ENCODE assay signal across 22 mouse cellular contexts in the genomic region with DNA sequence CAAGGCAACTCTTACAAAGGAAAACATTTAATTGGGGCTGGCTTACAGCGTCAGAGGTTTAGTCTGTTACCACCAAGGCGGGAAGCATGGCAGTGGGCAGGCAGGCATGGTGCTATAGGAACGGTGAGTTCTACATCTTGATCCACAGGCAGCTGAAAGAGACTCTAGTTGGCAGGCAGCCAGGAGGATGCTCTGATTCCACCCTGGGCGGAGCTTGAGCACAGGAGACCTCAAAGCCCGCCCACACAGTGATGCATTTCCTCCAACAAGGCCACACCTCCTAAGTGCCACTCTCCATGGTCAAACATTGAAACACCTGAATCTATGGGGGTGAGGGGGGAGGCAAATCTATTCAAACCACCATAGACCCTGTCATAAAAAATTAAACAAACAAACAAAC. TPM values are rescaled to one million over a fixed set of nuclear protein-coding genes. Genes with fewer than 3 reads are reported as not detected.
A peak's percentile ranks its signal among the peaks of the same experiment; 100 is the strongest.
DNase-seq lines count a peak whose midpoint lies in the region; ATAC-seq and TF ChIP-seq lines count a peak whose summit lies in the region.
"Had no signal": no experiment of that assay in that cellular context is flagged by ENCODE, and none has a peak within 500 bp of the region (broad histone marks: within the 10 kb centered on the region; RNA-seq: fewer than 3 reads in every experiment).

No protein-coding gene starts in this region.

- no peaks in the 10 kb centered on the region for H3K27me3 ChIP-seq in midbrain, embryonic 11.5 days (ENCODE audit: control insufficient read depth, insufficient read depth, low read length)
- no peaks in the 10 kb centered on the region for H3K27me3 ChIP-seq in midbrain, embryonic 16.5 days (ENCODE audit: control insufficient read depth, insufficient read depth, low read depth, low read length)
- 0 out of 2 replicates have a peak, but pooled peaks cover 8% of the 10 kb centered on the region for H3K27me3 ChIP-seq in embryonic facial prominence, embryonic 10.5 days (replicated peaks; ENCODE audit: low read depth, poor library complexity, severe bottlenecking)

- H3K4me2 ChIP-seq in midbrain, embryonic 11.5 days = no peak overlapping the region
- no peak overlapping the region for H3K4me2 ChIP-seq in midbrain, embryonic 16.5 days (ENCODE audit: low read length)
- H3K4me2 ChIP-seq: hindbrain, embryonic 14.5 days had no signal

- in situ Hi-C loops in ES-E14 (cut with MboI; ENCODE audit: low sequenced_read_pairs in 2 of 2, unreplicated experiment in 2 of 2) = no loop called here

- H3K4me1 ChIP-seq in midbrain, embryonic 11.5 days (ENCODE audit: control insufficient read depth, insufficient read depth, low read length) = no peaks in the 10 kb centered on the region
- H3K4me1 ChIP-seq in midbrain, embryonic 16.5 days (ENCODE audit: control insufficient read depth, insufficient read depth, low read length) = no peaks in the 10 kb centered on the region
- peaks cover 2 to 11% of the 10 kb centered on the region in 2 experiments; a peak in 2 of 4 replicates for H3K4me1 ChIP-seq in ES-E14 (ENCODE audit: control insufficient read depth in 2 of 2, insufficient read depth in 2 of 2, low read length in 2 of 2, poor library complexity in 1 of 2)
- H3K4me1 ChIP-seq in embryonic facial prominence, embryonic 10.5 days = peaks cover 8% of the 10 kb centered on the region; the same call in 1 of the 2 replicates
- H3K4me1 ChIP-seq: megakaryocyte, embryonic 14.5 days had no signal

- no peak for TF ChIP-seq CTCF in layer of hippocampus, adult 2 months (conservative IDR thresholded peaks at IDR 0.05)

- DNase-seq in CD4-positive, CD25-positive, alpha-beta regulatory T cell, adult 2 months (ENCODE audit: low read depth, low spot score) = peak; percentile 43
- peak; percentile 77 for DNase-seq in midbrain, embryonic 11.5 days (ENCODE audit: low spot score, missing footprints)
- DNase-seq in ES-E14 (ENCODE audit: low read depth, low spot score) = peak; percentile 79
- DNase-seq in embryonic facial prominence, embryonic 10.5 days (ENCODE audit: low spot score) = peak; percentile 23
- DNase-seq in yolk sac, embryonic 10.5 days (ENCODE audit: low spot score) = no peak
- no peak for DNase-seq in layer of hippocampus, adult 2 months (ENCODE audit: low spot score in 2 of 2)
- DNase-seq: cerebellum, adult 11-12 months; kidney, adult 11 months; kidney, postnatal 14 days; left cerebral cortex, postnatal 4 days; lung, adult 18-20 months; right cerebral cortex, postnatal 25 days had no signal

- H3K36me3 ChIP-seq in midbrain, embryonic 11.5 days (ENCODE audit: control insufficient read depth, insufficient read depth, low read length) = no peaks in the 10 kb centered on the region
- no peaks in the 10 kb centered on the region for H3K36me3 ChIP-seq in midbrain, embryonic 16.5 days (ENCODE audit: control insufficient read depth, insufficient read depth, low read length)
- no peaks in the 10 kb centered on the region for H3K36me3 ChIP-seq in ES-E14 (ENCODE audit: control insufficient read depth, insufficient read depth, low read length, poor library complexity, severe bottlenecking)
- no peaks in the 10 kb centered on the region for H3K36me3 ChIP-seq in embryonic facial prominence, embryonic 10.5 days (replicated peaks)

- no peak for ATAC-seq in CD4-positive, CD25-positive, alpha-beta regulatory T cell, adult 4 months
- ATAC-seq in midbrain, embryonic 11.5 days (ENCODE audit: low FRiP score) = no peak
- no peak for ATAC-seq in midbrain, embryonic 16.5 days

- no peaks in the 10 kb centered on the region for H3K9me3 ChIP-seq in midbrain, embryonic 11.5 days (ENCODE audit: control insufficient read depth, low read length)
- H3K9me3 ChIP-seq in midbrain, embryonic 16.5 days (replicated peaks; ENCODE audit: control insufficient read depth, low read length, poor library complexity, severe bottlenecking) = no peaks in the 10 kb centered on the region
- H3K9me3 ChIP-seq in ES-E14 (ENCODE audit: control insufficient read depth, insufficient read depth, low read depth, low read length) = no peaks in the 10 kb centered on the region
- H3K9me3 ChIP-seq in embryonic facial prominence, embryonic 10.5 days = no peaks in the 10 kb centered on the region
- H3K9me3 ChIP-seq: megakaryocyte, embryonic 14.5 days had no signal

- H3K9ac ChIP-seq in midbrain, embryonic 11.5 days (ENCODE audit: low read length) = no peak overlapping the region
- H3K9ac ChIP-seq in midbrain, embryonic 16.5 days (ENCODE audit: low read depth, low read length) = no peak overlapping the region
- H3K9ac ChIP-seq in ES-E14 (ENCODE audit: insufficient read depth, low read depth, low read length, poor library complexity, severe bottlenecking) = no peak overlapping the region
- H3K9ac ChIP-seq: hindbrain, embryonic 14.5 days had no signal

- WGBS in midbrain, embryonic 11.5 days = 83% methylated on average over 5 of the region's 5 CpGs
- 72% methylated on average over 5 of the region's 5 CpGs for WGBS in midbrain, embryonic 16.5 days
- 87% methylated on average over 5 of the region's 5 CpGs for WGBS in embryonic facial prominence, embryonic 10.5 days

- no peak overlapping the region for H3K27ac ChIP-seq in midbrain, embryonic 11.5 days (ENCODE audit: low read depth, low read length)
- H3K27ac ChIP-seq in midbrain, embryonic 16.5 days (ENCODE audit: low read length) = no peak overlapping the region
- no peak overlapping the region for H3K27ac ChIP-seq in ES-E14 (ENCODE audit: insufficient read depth, low read depth, low read length, poor library complexity, severe bottlenecking)
- no peak overlapping the region for H3K27ac ChIP-seq in embryonic facial prominence, embryonic 10.5 days (replicated peaks)
- no peak overlapping the region for H3K27ac ChIP-seq in layer of hippocampus, adult 2 months
- H3K27ac ChIP-seq: hindbrain, embryonic 14.5 days had no signal

- no peak overlapping the region for H3K4me3 ChIP-seq in midbrain, embryonic 11.5 days (ENCODE audit: low read depth, low read length)
- H3K4me3 ChIP-seq in midbrain, embryonic 16.5 days (ENCODE audit: low read depth, low read length) = no peak overlapping the region
- H3K4me3 ChIP-seq in ES-E14 (ENCODE audit: insufficient read depth in 1 of 2, low read depth in 1 of 2, low read length in 2 of 2, poor library complexity in 1 of 2, severe bottlenecking in 1 of 2) = peak overlapping the region in 1 of 2 experiments; percentile 18; a peak in 1 of 4 replicates
- H3K4me3 ChIP-seq in embryonic facial prominence, embryonic 10.5 days = no peak overlapping the region
- H3K4me3 ChIP-seq in layer of hippocampus, adult 2 months = no peak overlapping the region
- H3K4me3 ChIP-seq: megakaryocyte, embryonic 14.5 days; myocyte had no signal

TF ChIP-seq in ES-E14, 5 proteins besides CTCF, POLR2A, EP300 and RAD21:
- TF ChIP-seq HCFC1 (IDR thresholded peaks at IDR 0.05; ENCODE audit: borderline replicate concordance, insufficient read depth, low read length) = no peak
- TF ChIP-seq ZC3H11A (IDR thresholded peaks at IDR 0.05; ENCODE audit: borderline replicate concordance, low read depth, low read length) = no peak
- TF ChIP-seq ZNF384 (IDR thresholded peaks at IDR 0.05; ENCODE audit: low read depth, low read length) = no peak
- no peak for TF ChIP-seq MAFK (IDR thresholded peaks at IDR 0.05; ENCODE audit: insufficient read depth, low read depth, low read length)
- TF ChIP-seq CHD2 (IDR thresholded peaks at IDR 0.05; ENCODE audit: low read depth, low read length) = no peak
TF ChIP-seq in ES-E14: peak in this region for 0.

RNA-seq across cellular contexts. Expression of gene Prss45, which starts 1.4 kb away (rescaled TPM):
- polyA plus RNA-seq in CD4-positive, CD25-positive, alpha-beta regulatory T cell, adult 4 months (2017; shearing (Covaris generic)) = not detected
- polyA plus RNA-seq in midbrain, embryonic 11.5 days (2014; fragmentation: Nextera tagmentation; extraction: Ambion mirVana) = 0.14 TPM in 1 of 2 replicates, not detected in the other
- polyA plus RNA-seq in midbrain, embryonic 16.5 days (2015; fragmentation: Nextera tagmentation; extraction: Ambion mirVana) = 0.20 TPM in 1 of 2 replicates, not detected in the other
- total RNA-seq in ES-E14 (2012; rRNA removed) = 0.26 and 0.54 TPM in 2 replicates
- not detected in 2 replicates for polyA plus RNA-seq in embryonic facial prominence, embryonic 10.5 days (2016; fragmentation: Nextera tagmentation; extraction: Ambion mirVana)
- total RNA-seq in layer of hippocampus, adult 2 months (2021) = under 1 TPM in 1 of 2 experiments, not detected in 1; 0.51 TPM
- total RNA-seq: adrenal gland, postnatal 4 days; gastrocnemius, postnatal 4 days had no signal
- polyA plus RNA-seq: myocyte had no signal

RNA-seq across cellular contexts. Expression of gene Prss43, which starts 6.5 kb away (rescaled TPM):
- polyA plus RNA-seq in CD4-positive, CD25-positive, alpha-beta regulatory T cell, adult 4 months (2017; shearing (Covaris generic)) = not detected
- not detected in 2 replicates for polyA plus RNA-seq in midbrain, embryonic 11.5 days (2014; fragmentation: Nextera tagmentation; extraction: Ambion mirVana)
- not detected in 2 replicates for polyA plus RNA-seq in midbrain, embryonic 16.5 days (2015; fragmentation: Nextera tagmentation; extraction: Ambion mirVana)
- 0.09 TPM in 1 of 2 replicates, not detected in the other for total RNA-seq in ES-E14 (2012; rRNA removed)
- polyA plus RNA-seq in embryonic facial prominence, embryonic 10.5 days (2016; fragmentation: Nextera tagmentation; extraction: Ambion mirVana) = not detected in 2 replicates
- under 1 TPM; 0.15 to 0.25 TPM for total RNA-seq in layer of hippocampus, adult 2 months (2021)
- total RNA-seq: adrenal gland, postnatal 4 days; gastrocnemius, postnatal 4 days; left cerebral cortex, postnatal 4 days had no signal
- polyA plus RNA-seq: heart, embryonic 16.5 days; hindbrain, embryonic 14.5 days; myocyte had no signal

RNA-seq across cellular contexts. Expression of gene Prss46, which starts 11.3 kb away (rescaled TPM):
- polyA plus RNA-seq in CD4-positive, CD25-positive, alpha-beta regulatory T cell, adult 4 months (2017; shearing (Covaris generic)) = not detected
- polyA plus RNA-seq in midbrain, embryonic 11.5 days (2014; fragmentation: Nextera tagmentation; extraction: Ambion mirVana) = 0.11 TPM in 1 of 2 replicates, not detected in the other
- not detected in 2 replicates for polyA plus RNA-seq in midbrain, embryonic 16.5 days (2015; fragmentation: Nextera tagmentation; extraction: Ambion mirVana)
- 0.63 and 2.8 TPM in 2 replicates for total RNA-seq in ES-E14 (2012; rRNA removed)
- polyA plus RNA-seq in embryonic facial prominence, embryonic 10.5 days (2016; fragmentation: Nextera tagmentation; extraction: Ambion mirVana) = not detected in 2 replicates
- not detected for total RNA-seq in layer of hippocampus, adult 2 months (2021)
- total RNA-seq: adrenal gland, postnatal 4 days; gastrocnemius, postnatal 4 days; left cerebral cortex, postnatal 4 days had no signal
- polyA plus RNA-seq: cortical plate, adult 2 months; heart, embryonic 16.5 days; hindbrain, embryonic 14.5 days had no signal

RNA-seq across cellular contexts. Expression of gene Prss44, which starts 19.2 kb away (rescaled TPM):
- polyA plus RNA-seq in CD4-positive, CD25-positive, alpha-beta regulatory T cell, adult 4 months (2017; shearing (Covaris generic)) = not detected
- not detected in 2 replicates for polyA plus RNA-seq in midbrain, embryonic 11.5 days (2014; fragmentation: Nextera tagmentation; extraction: Ambion mirVana)
- polyA plus RNA-seq in midbrain, embryonic 16.5 days (2015; fragmentation: Nextera tagmentation; extraction: Ambion mirVana) = not detected in 2 replicates
- 1.5 and 2.2 TPM in 2 replicates for total RNA-seq in ES-E14 (2012; rRNA removed)
- not detected in 2 replicates for polyA plus RNA-seq in embryonic facial prominence, embryonic 10.5 days (2016; fragmentation: Nextera tagmentation; extraction: Ambion mirVana)
- not detected for total RNA-seq in layer of hippocampus, adult 2 months (2021)
- total RNA-seq: adrenal gland, postnatal 4 days; gastrocnemius, postnatal 4 days; layer of hippocampus, postnatal 10 days; left cerebral cortex, postnatal 4 days had no signal
- polyA plus RNA-seq: cortical plate, adult 2 months; heart, embryonic 16.5 days; hindbrain, embryonic 14.5 days; myocyte had no signal

RNA-seq across cellular contexts. Expression of gene Prss50, which starts 24.7 kb away (rescaled TPM):
- polyA plus RNA-seq in CD4-positive, CD25-positive, alpha-beta regulatory T cell, adult 4 months (2017; shearing (Covaris generic)) = not detected
- polyA plus RNA-seq in midbrain, embryonic 11.5 days (2014; fragmentation: Nextera tagmentation; extraction: Ambion mirVana) = 0.37 TPM in 1 of 2 replicates, not detected in the other
- 0.29 and 0.47 TPM in 2 replicates for polyA plus RNA-seq in midbrain, embryonic 16.5 days (2015; fragmentation: Nextera tagmentation; extraction: Ambion mirVana)
- 50.2 and 69.3 TPM in 2 replicates for total RNA-seq in ES-E14 (2012; rRNA removed)
- polyA plus RNA-seq in embryonic facial prominence, embryonic 10.5 days (2016; fragmentation: Nextera tagmentation; extraction: Ambion mirVana) = 0.55 and 0.67 TPM in 2 replicates
- total RNA-seq in layer of hippocampus, adult 2 months (2021) = under 1 TPM; 0.32 to 0.51 TPM
- total RNA-seq: gastrocnemius, postnatal 4 days; left cerebral cortex, postnatal 4 days had no signal
- polyA plus RNA-seq: heart, embryonic 16.5 days had no signal

Comparison
In these comparisons a context has a peak if more than half of its experiments do, and no peak if none do; other contexts are left out.
1. DNase-seq: peak in CD4-positive, CD25-positive, alpha-beta regulatory T cell, adult 2 months (single experiment), midbrain, embryonic 11.5 days (single experiment), ES-E14 (single experiment) and embryonic facial prominence, embryonic 10.5 days (single experiment); none in yolk sac, embryonic 10.5 days (single experiment) and layer of hippocampus, adult 2 months (0 of 2).